Mouse (Mus musculus) MEL (cell line): ENCODE results near the gene Gnat2. TPM values are rescaled to one million over a fixed set of nuclear protein-coding genes. Genes with fewer than 3 reads are reported as not detected.
A peak's percentile ranks its signal among the peaks of the same experiment; 100 is the strongest.

ENCODE experiments used
- DNase-seq: peaks from one replicate; pipeline ENCODE4 v3.0.0; 2011; ENCODE audit warnings: low read depth, low spot score
- H3K27ac ChIP-seq: 2 replicates; pipeline ENCODE4 v1.5.1; 2012; ENCODE audit warnings: low read depth, mild to moderate bottlenecking, control low read depth, low read length, moderate library complexity; ENCODE audit not compliant: control insufficient read depth
- H3K27me3 ChIP-seq, 2 experiments: fragments of 150-350 bp in 1 of 2; sonication (generic) in 1 of 2; 2 replicates each; pipeline ENCODE4 v1.6.1; 2012; ENCODE audit warnings: low read length in 2 of 2, mild to moderate bottlenecking in 2 of 2, improper control_type of control experiment in 1 of 2, moderate library complexity in 1 of 2; ENCODE audit not compliant: insufficient read depth in 2 of 2, control insufficient read depth in 1 of 2
- H3K36me3 ChIP-seq, 2 experiments: 2 replicates each; pipeline ENCODE4 v1.6.1; 2012 to 2014; ENCODE audit warnings: low read length in 2 of 2, improper control_type of control experiment in 1 of 2, inconsistent platforms in 1 of 2, mild to moderate bottlenecking in 1 of 2; ENCODE audit not compliant: insufficient read depth in 2 of 2, control insufficient read depth in 1 of 2
- H3K4me1 ChIP-seq, 2 experiments: fragments of 150-350 bp in 1 of 2; sonication (generic) in 1 of 2; 2 replicates each; pipeline ENCODE4 v1.6.1; 2012; ENCODE audit warnings: low read length in 2 of 2, improper control_type of control experiment in 1 of 2, mild to moderate bottlenecking in 1 of 2; ENCODE audit not compliant: insufficient read depth in 2 of 2, control insufficient read depth in 1 of 2
- H3K4me3 ChIP-seq, 2 experiments: fragments of 150-350 bp in 1 of 2; sonication (generic) in 1 of 2; 2 replicates each; pipeline ENCODE4 v1.5.1; 2012; ENCODE audit warnings: low read depth in 2 of 2, low read length in 2 of 2, mild to moderate bottlenecking in 2 of 2, moderate library complexity in 2 of 2, control low read depth in 1 of 2, improper control_type of control experiment in 1 of 2; ENCODE audit not compliant: control insufficient read depth in 1 of 2, insufficient read depth in 1 of 2
- H3K79me2 ChIP-seq: 2 replicates; pipeline ENCODE4 v1.6.1; 2012; ENCODE audit warnings: mild to moderate bottlenecking, low read length, moderate library complexity; ENCODE audit not compliant: control insufficient read depth, poor library complexity, insufficient read depth
- H3K9ac ChIP-seq: 2 replicates; pipeline ENCODE4 v1.6.1; 2012; ENCODE audit warnings: low read depth, mild to moderate bottlenecking, control low read depth, low read length, moderate library complexity; ENCODE audit not compliant: control insufficient read depth, poor library complexity, severe bottlenecking
- H3K9me3 ChIP-seq: fragments of 150-350 bp; sonication (generic); replicated peaks from 2 replicates; pipeline ENCODE4 v1.6.1; 2012; ENCODE audit warnings: mild to moderate bottlenecking, low read length, improper control_type of control experiment, moderate library complexity; ENCODE audit not compliant: insufficient read depth
- BHLHE40 ChIP-seq: IDR thresholded peaks from 2 replicates; pipeline ENCODE4 v1.6.1; 2012; ENCODE audit warnings: low read depth, mild to moderate bottlenecking, inconsistent platforms, low read length, improper control_type of control experiment, borderline replicate concordance
- CHD2 ChIP-seq: IDR thresholded peaks from 2 replicates; pipeline ENCODE4 v1.6.1; 2011; ENCODE audit warnings: low read length, improper control_type of control experiment
- ELF1 ChIP-seq: IDR thresholded peaks from 2 replicates; pipeline ENCODE4 v1.6.1; 2014; ENCODE audit warnings: low read depth, mild to moderate bottlenecking, inconsistent platforms, low read length, improper control_type of control experiment, moderate library complexity
- EP300 ChIP-seq, 2 experiments: IDR thresholded peaks; 2 replicates each; pipeline ENCODE4 v1.6.1; 2011; ENCODE audit warnings: improper control_type of control experiment in 2 of 2, low read length in 2 of 2, low read depth in 1 of 2, mild to moderate bottlenecking in 1 of 2
- GABPA ChIP-seq: IDR thresholded peaks from 2 replicates; pipeline ENCODE4 v1.6.1; 2012; ENCODE audit warnings: low read depth, mild to moderate bottlenecking, inconsistent platforms, low read length, improper control_type of control experiment, moderate library complexity
- GATA1 ChIP-seq: IDR thresholded peaks from 2 replicates; pipeline ENCODE4 v1.6.1; 2011; ENCODE audit warnings: low read depth, low read length, improper control_type of control experiment
- HCFC1 ChIP-seq: IDR thresholded peaks from 2 replicates; pipeline ENCODE4 v1.6.1; 2012; ENCODE audit warnings: low read depth, mild to moderate bottlenecking, inconsistent platforms, low read length, improper control_type of control experiment, moderate library complexity
- JUND ChIP-seq: IDR thresholded peaks from 2 replicates; pipeline ENCODE4 v1.6.1; 2011; ENCODE audit warnings: low read depth, mild to moderate bottlenecking, improper control_type of control experiment, low read length
- KAT2A ChIP-seq: conservative IDR thresholded peaks from 2 replicates; pipeline ENCODE4 v1.6.1; 2012; ENCODE audit warnings: low read depth, low read length, improper control_type of control experiment, inconsistent platforms
- MAX ChIP-seq: IDR thresholded peaks from 2 replicates; pipeline ENCODE4 v1.6.1; 2011; ENCODE audit warnings: low read length, improper control_type of control experiment
- MAZ ChIP-seq: IDR thresholded peaks from 2 replicates; pipeline ENCODE4 v1.6.1; 2012; ENCODE audit warnings: low read depth, mild to moderate bottlenecking, inconsistent platforms, low read length, improper control_type of control experiment
- MEF2A ChIP-seq: IDR thresholded peaks from 2 replicates; pipeline ENCODE4 v1.6.1; 2014; ENCODE audit warnings: low read depth, mild to moderate bottlenecking, inconsistent platforms, low read length, improper control_type of control experiment; ENCODE audit not compliant: poor library complexity, insufficient replicate concordance, severe bottlenecking; ENCODE audit errors: extremely low read depth
- MXI1 ChIP-seq: IDR thresholded peaks from 2 replicates; pipeline ENCODE4 v1.6.1; 2011; ENCODE audit warnings: mild to moderate bottlenecking, low read depth, low read length, improper control_type of control experiment
- MYB ChIP-seq: IDR thresholded peaks from 2 replicates; pipeline ENCODE4 v1.6.1; 2011; ENCODE audit warnings: mild to moderate bottlenecking, low read depth, low read length, improper control_type of control experiment
- MYC ChIP-seq: IDR thresholded peaks from 2 replicates; pipeline ENCODE4 v1.6.1; 2011; ENCODE audit warnings: low read depth, mild to moderate bottlenecking, low read length, improper control_type of control experiment, moderate library complexity
- NELFE ChIP-seq: IDR thresholded peaks from 2 replicates; pipeline ENCODE4 v1.6.1; 2011; ENCODE audit warnings: low read depth, low read length, improper control_type of control experiment
- NRF1 ChIP-seq: IDR thresholded peaks from 2 replicates; pipeline ENCODE4 v1.6.1; 2014; ENCODE audit warnings: low read depth, mild to moderate bottlenecking, inconsistent platforms, low read length, improper control_type of control experiment, moderate library complexity; ENCODE audit not compliant: poor library complexity, insufficient read depth, severe bottlenecking
- RCOR1 ChIP-seq: IDR thresholded peaks from 2 replicates; pipeline ENCODE4 v1.6.1; 2012; ENCODE audit warnings: low read depth, mild to moderate bottlenecking, inconsistent platforms, low read length, improper control_type of control experiment
- SIN3A ChIP-seq: IDR thresholded peaks from 2 replicates; pipeline ENCODE4 v1.6.1; 2012; ENCODE audit warnings: low read length, improper control_type of control experiment, inconsistent platforms
- TAL1 ChIP-seq: IDR thresholded peaks from 2 replicates; pipeline ENCODE4 v1.6.1; 2012; ENCODE audit warnings: mild to moderate bottlenecking, inconsistent platforms, low read length, moderate library complexity, mixed read lengths
- TBP ChIP-seq: IDR thresholded peaks from 2 replicates; pipeline ENCODE4 v1.8.0; 2011; ENCODE audit warnings: low read depth, low read length, improper control_type of control experiment
- TCF12 ChIP-seq: IDR thresholded peaks from 2 replicates; pipeline ENCODE4 v1.6.1; 2014; ENCODE audit warnings: low read depth, mild to moderate bottlenecking, inconsistent platforms, low read length, improper control_type of control experiment, moderate library complexity
- UBTF ChIP-seq: IDR thresholded peaks from 2 replicates; pipeline ENCODE4 v1.6.1; 2012; ENCODE audit warnings: low read depth, mild to moderate bottlenecking, inconsistent platforms, low read length, improper control_type of control experiment, moderate library complexity, borderline replicate concordance; ENCODE audit not compliant: insufficient read depth
- USF1 ChIP-seq: IDR thresholded peaks from 2 replicates; pipeline ENCODE4 v1.6.1; 2014; ENCODE audit warnings: low read depth, mild to moderate bottlenecking, inconsistent platforms, low read length, improper control_type of control experiment, moderate library complexity
- ZC3H11A ChIP-seq: IDR thresholded peaks from 2 replicates; pipeline ENCODE4 v1.6.1; 2012; ENCODE audit warnings: low read depth, mild to moderate bottlenecking, inconsistent platforms, low read length, improper control_type of control experiment
- ZKSCAN1 ChIP-seq: IDR thresholded peaks from 2 replicates; pipeline ENCODE4 v1.6.1; 2012; ENCODE audit warnings: low read depth, mild to moderate bottlenecking, inconsistent platforms, low read length, improper control_type of control experiment, moderate library complexity
- ZMIZ1 ChIP-seq: IDR thresholded peaks from 2 replicates; pipeline ENCODE4 v1.6.1; 2012; ENCODE audit warnings: low read depth, mild to moderate bottlenecking, inconsistent platforms, low read length, improper control_type of control experiment, moderate library complexity
- polyA plus RNA-seq, 2 experiments: library from polyadenylated mRNA; stranded (reverse) in 1 of 2; unstranded in 1 of 2; fragments of >175 nt in 1 of 2; fragments of >200 nt in 1 of 2; gene quantifications; 2 replicates each; pipeline versions ENCODE4 v1.2.1 to v1.2.4; 2012; ENCODE audit warnings: low replicate concordance in 2 of 2, low read depth in 1 of 2; ENCODE audit not compliant: insufficient read length in 2 of 2, insufficient read depth in 1 of 2, missing spikeins in 1 of 2
- total RNA-seq: library from RNA; depleted of rRNA; stranded (reverse); fragments of 300-350 nt; gene quantifications from 2 replicates; pipeline ENCODE4 v1.2.3, GENCODE M21; 2012

The Gnat2 gene
- total and polyA plus RNA-seq, 3 experiments, result 4.7 to 12.4 TPM; not detected in 1

- no peak for TF ChIP-seq NRF1
- TF ChIP-seq HCFC1, result 0 out of 2 replicates have a peak, but pooled peaks have one; percentile 36
These were observed 4.1 kb downstream of the Gnat2 start (continued) for GRCm38 (mm10) chr3:108096726-108097125.

- DNase-seq, result peak; percentile 30
- H3K9ac ChIP-seq, result no peak overlapping the region
- peaks cover 0 to 49% of the 10 kb centered on the region in 2 experiments; a peak in 2 of 4 replicates for H3K36me3 ChIP-seq
- H3K79me2 ChIP-seq, result no peaks in the 10 kb centered on the region
- H3K4me3 ChIP-seq, result no peak overlapping the region; a peak in 1 of 4 replicates
- peak overlapping the region; percentile 86; the same call in 1 of the 2 replicates for H3K27ac ChIP-seq
- H3K9me3 ChIP-seq, result no peaks in the 10 kb centered on the region
- no peak for TF ChIP-seq JUND
- TF ChIP-seq ELF1, result no peak
- no peak for TF ChIP-seq TAL1
- no peak for TF ChIP-seq MYC
- peaks cover 28 to 52% of the 10 kb centered on the region in 2 experiments for H3K4me1 ChIP-seq
- H3K27me3 ChIP-seq, result no peaks in the 10 kb centered on the region
These were observed 5.1 kb downstream of the Gnat2 start for GRCm38 (mm10) chr3:108097656-108098055.

DNA sequence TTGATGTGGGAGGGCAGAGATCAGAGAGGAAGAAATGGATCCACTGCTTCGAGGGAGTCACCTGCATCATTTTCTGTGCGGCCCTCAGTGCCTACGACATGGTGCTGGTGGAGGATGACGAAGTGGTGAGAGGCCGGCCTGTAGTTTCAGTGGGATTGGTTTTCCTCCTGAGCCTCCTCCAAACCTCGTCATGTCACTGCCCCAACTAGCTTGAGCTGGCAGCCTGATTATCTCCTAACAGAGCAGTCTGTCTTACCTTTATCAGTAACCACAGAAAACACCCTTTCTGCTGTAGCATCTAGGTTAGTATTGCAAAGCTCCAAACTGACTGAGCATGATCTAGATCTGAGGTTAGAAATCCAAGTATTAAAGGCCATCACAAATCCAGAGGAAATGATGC is 5.7 kb downstream of the Gnat2 start:
- Histone ChIP-seq H3K9me3 (no peaks in the 10 kb centered on the region), H3K4me1 (peaks cover 28 to 46% of the 10 kb centered on the region in 2 experiments), H3K27ac (peak overlapping the region; percentile 10; the same call in 1 of the 2 replicates), H3K36me3 (peaks cover 0 to 47% of the 10 kb centered on the region in 2 experiments; a peak in 2 of 4 replicates), H3K9ac (no peak overlapping the region), H3K27me3 (no peaks in the 10 kb centered on the region), H3K4me3 (no peak overlapping the region), H3K79me2 (no peaks in the 10 kb centered on the region)
- DNase-seq, result peak; percentile 84
- TF ChIP-seq MYC (peak; percentile 17; the same call in 1 of the 2 replicates), GATA1 (peak; percentile 95), UBTF (no peak), SIN3A (peak; percentile 82), TBP (no peak), NRF1 (no peak), JUND (no peak), NELFE (no peak), MAZ (peak; percentile 82), MEF2A (0 out of 2 replicates have a peak, but pooled peaks have one; percentile 32), ZMIZ1 (peak; percentile 50; the same call in 1 of the 2 replicates), KAT2A (0 out of 2 replicates have a peak, but pooled peaks have one; percentile 21), RCOR1 (peak; percentile 99), CHD2 (no peak), HCFC1 (peak; percentile 37; the same call in 1 of the 2 replicates), MAX (peak; percentile 60), BHLHE40 (peak; percentile 74; the same call in 1 of the 2 replicates), MYB (no peak), ELF1 (no peak), MXI1 (peak; percentile 61; the same call in 1 of the 2 replicates), GABPA (no peak), EP300 (IDR thresholded peaks at IDR 0.05; ENCODE audit: low read depth in 1 of 2, low read length in 2 of 2) (peak; percentile 88 to 90), TCF12 (peak; percentile 94), ZKSCAN1 (no peak), ZC3H11A (peak; percentile 14; the same call in 1 of the 2 replicates), USF1 (no peak)
